Mouse (Mus musculus) testis, adult 2 months (tissue): ENCODE measurements around the gene Col1a2.

Source experiments
- CTCF ChIP-seq: fragments of 200-500 bp; IDR thresholded peaks from 2 replicates; pipeline ENCODE4 v1.5.1; 2012; ENCODE audit warnings: low read depth, mild to moderate bottlenecking, inconsistent platforms, low read length, moderate library complexity; ENCODE audit not compliant: control insufficient read depth, insufficient read depth, insufficient replicate concordance
- POLR2A ChIP-seq: fragments of 200-500 bp; IDR thresholded peaks from 2 replicates; pipeline ENCODE4 v1.6.1; 2012; ENCODE audit warnings: low read depth, mild to moderate bottlenecking, inconsistent platforms, low read length, moderate library complexity; ENCODE audit not compliant: control insufficient read depth

GRCm38 (mm10) chr6:4557086-4557485 lies 52.5 kb downstream of the Col1a2 start:
- TF ChIP-seq CTCF (no peak), POLR2A (no peak)
